Mouse (Mus musculus) heart, postnatal 0 days (tissue): ENCODE results near the gene Adgrf1. TPM values are rescaled to one million over a fixed set of nuclear protein-coding genes. Genes with fewer than 3 reads are reported as not detected.

Experiments
- ATAC-seq: fragments of 200-750 bp; cut with Nextera tagmentation; 2 replicates; pipeline ENCODE4 v1.8.0; 2017; ENCODE audit warnings: low read depth, moderate number of reproducible peaks, moderate library complexity; ENCODE audit not compliant: insufficient read depth
- DNase-seq: peaks from one replicate; pipeline ENCODE4 v3.0.0-alpha.2; 2016; ENCODE audit warnings: low spot score
- H3K27ac ChIP-seq: fragments of 300-500 bp; sonication (generic); 2 replicates; pipeline ENCODE4 v1.5.1; 2014; ENCODE audit warnings: low read depth, mild to moderate bottlenecking
- H3K27me3 ChIP-seq: fragments of 300-500 bp; sonication (generic); 2 replicates; pipeline ENCODE4 v1.6.1; 2014; ENCODE audit warnings: low read length, mixed read lengths; ENCODE audit not compliant: control insufficient read depth, insufficient read depth
- H3K36me3 ChIP-seq: fragments of 300-500 bp; sonication (generic); replicated peaks from 2 replicates; pipeline ENCODE4 v1.6.1; 2014; ENCODE audit warnings: low read length, mixed read lengths; ENCODE audit not compliant: control insufficient read depth, insufficient read depth
- H3K4me1 ChIP-seq: fragments of 300-500 bp; sonication (generic); 2 replicates; pipeline ENCODE4 v1.6.1; 2014; ENCODE audit warnings: antibody characterized with exemption; ENCODE audit not compliant: control insufficient read depth, insufficient read depth
- H3K4me2 ChIP-seq: fragments of 300-500 bp; sonication (generic); 2 replicates; pipeline ENCODE4 v1.6.1; 2014; ENCODE audit warnings: low read depth, mild to moderate bottlenecking, low read length, moderate library complexity
- H3K4me3 ChIP-seq: fragments of 300-500 bp; sonication (generic); 2 replicates; pipeline ENCODE4 v1.5.1; 2014; ENCODE audit warnings: low read depth, low read length
- H3K9ac ChIP-seq: fragments of 300-500 bp; sonication (generic); replicated peaks from 2 replicates; pipeline ENCODE4 v1.6.1; 2014; ENCODE audit warnings: low read depth, low read length, mixed read lengths
- H3K9me3 ChIP-seq: fragments of 300-500 bp; sonication (generic); replicated peaks from 2 replicates; pipeline ENCODE4 v1.6.1; 2016; ENCODE audit warnings: low read length; ENCODE audit not compliant: control insufficient read depth
- CTCF ChIP-seq: IDR thresholded peaks from 2 replicates; pipeline ENCODE4 v1.5.1; 2016; ENCODE audit warnings: antibody characterized with exemption, control low read depth, low read depth
- EP300 ChIP-seq: IDR thresholded peaks from 2 replicates; pipeline ENCODE4 v1.6.1; 2016; ENCODE audit warnings: antibody characterized with exemption, low read depth
- WGBS: fragments of 180-500 bp; shearing (Covaris S2); extraction: QIAGEN DNeasy Blood & Tissue Kit; methylation state at CpG from one replicate; pipeline ENCODE4 v1.1.7; 2014; 5-methylcytosine and 5-hydroxymethylcytosine counted together
- polyA plus RNA-seq: library from polyadenylated mRNA; unstranded; fragments of >200 nt; fragmentation: Nextera tagmentation; extraction: Ambion mirVana; gene quantifications from 2 replicates; pipeline ENCODE4 v1.2.1, GENCODE M21; 2015
- total RNA-seq: library from RNA; depleted of rRNA; stranded (reverse); fragments of >200 nt; gene quantifications from 2 replicates; pipeline ENCODE4 v1.2.3, GENCODE M21; 2014; ENCODE audit warnings: low replicate concordance

The Adgrf1 gene
- total and polyA plus RNA-seq, 2 experiments from 2014 or later: not detected

DNA sequence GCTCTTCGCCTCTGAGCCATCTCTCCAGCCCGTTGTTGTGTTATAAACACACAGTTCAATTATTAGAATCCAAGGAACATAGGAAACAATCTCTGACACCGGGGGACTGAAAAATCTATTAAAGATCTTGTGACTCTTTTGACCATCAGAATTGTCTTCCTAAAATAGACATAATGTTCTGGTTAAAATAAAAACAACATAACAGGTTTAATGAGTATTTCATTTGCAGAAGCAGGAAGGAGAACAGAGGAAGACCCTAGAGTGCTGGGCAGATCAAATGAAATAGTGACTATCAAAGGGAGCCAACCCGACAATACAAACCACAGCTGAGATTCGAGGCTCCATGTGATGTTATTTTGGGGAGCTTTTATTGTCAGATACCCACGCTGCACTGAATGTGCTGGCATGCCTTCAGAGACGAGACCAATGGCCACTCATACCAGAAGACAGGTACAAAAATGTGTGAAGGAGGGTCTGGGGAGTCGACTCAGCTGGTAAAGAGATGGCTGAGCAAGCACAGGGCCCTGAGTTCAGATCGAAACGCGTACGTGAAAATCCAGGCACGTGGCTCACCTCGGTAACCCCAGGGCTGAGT, 33.4 kb upstream of the Adgrf1 start:
- H3K27me3 ChIP-seq: no peaks in the 10 kb centered on the region
- H3K9ac ChIP-seq: no peak overlapping the region
- DNase-seq: no peak
- H3K4me3 ChIP-seq: no peak overlapping the region
- no peak for ATAC-seq
- H3K36me3 ChIP-seq: no peaks in the 10 kb centered on the region
- TF ChIP-seq EP300 (no peak), CTCF (no peak)
- H3K27ac ChIP-seq: no peak overlapping the region
- no peaks in the 10 kb centered on the region for H3K9me3 ChIP-seq
- H3K4me1 ChIP-seq: peaks cover 7% of the 10 kb centered on the region
- WGBS: 70% methylated on average over 14 of the region's 14 CpGs
- no peak overlapping the region for H3K4me2 ChIP-seq

DNA sequence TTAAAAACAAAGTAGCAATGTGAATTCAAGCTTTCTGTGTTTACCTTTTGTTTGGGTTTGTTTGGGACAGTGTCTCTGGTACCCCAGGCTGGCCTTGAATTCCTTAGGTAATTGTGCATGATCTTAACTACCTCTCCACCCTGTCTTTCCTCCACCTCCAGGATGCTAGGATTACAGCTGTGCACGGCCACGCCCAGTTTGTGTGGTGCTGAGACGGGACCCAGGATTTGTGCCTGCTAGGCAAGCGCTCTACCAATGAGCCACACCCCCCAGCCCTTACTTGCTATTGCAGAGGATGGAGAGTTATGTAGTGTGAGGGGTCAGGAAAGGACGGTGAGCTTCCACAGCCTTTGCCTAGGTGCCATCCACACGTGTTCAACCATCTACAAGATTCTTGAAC, 31.1 kb upstream of the Adgrf1 start:
- Histone ChIP-seq H3K4me1 (peaks cover 7% of the 10 kb centered on the region), H3K27me3 (no peaks in the 10 kb centered on the region), H3K4me3 (no peak overlapping the region), H3K36me3 (no peaks in the 10 kb centered on the region), H3K4me2 (no peak overlapping the region), H3K9ac (no peak overlapping the region), H3K27ac (no peak overlapping the region), H3K9me3 (no peaks in the 10 kb centered on the region)
- TF ChIP-seq EP300 (no peak), CTCF (no peak)
- ATAC-seq (no peak), DNase-seq (no peak)
- WGBS: 87% methylated on average over 6 of the region's 6 CpGs

DNA sequence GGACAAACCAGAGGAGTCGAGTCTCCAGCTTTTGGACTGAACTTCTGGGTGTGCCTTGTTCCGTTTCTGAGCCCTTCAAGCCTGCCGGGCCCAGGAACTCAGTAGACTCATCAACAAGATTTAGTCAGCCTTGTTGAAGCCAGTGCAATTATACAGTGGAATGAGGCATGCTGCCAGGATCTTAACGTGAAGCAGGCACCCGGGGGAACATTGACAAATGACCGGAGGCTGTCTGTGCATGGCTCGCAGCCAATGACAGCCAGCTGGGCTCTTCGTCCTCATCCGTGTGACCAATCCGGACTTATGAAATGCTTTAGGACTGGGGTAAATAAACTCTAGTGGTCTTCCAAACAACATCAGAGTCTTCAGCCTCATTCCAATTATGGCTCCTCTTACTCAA, 29.0 kb upstream of the Adgrf1 start:
- Histone ChIP-seq H3K27me3 (no peaks in the 10 kb centered on the region), H3K4me2 (no peak overlapping the region), H3K27ac (no peak overlapping the region), H3K4me1 (peaks cover 7% of the 10 kb centered on the region), H3K4me3 (no peak overlapping the region), H3K9me3 (no peaks in the 10 kb centered on the region), H3K9ac (no peak overlapping the region), H3K36me3 (no peaks in the 10 kb centered on the region)
- TF ChIP-seq CTCF (no peak), EP300 (no peak)
- WGBS: 9% methylated on average over 10 of the region's 10 CpGs
- DNase-seq (peak; percentile 85), ATAC-seq (peak; percentile 85)

DNA sequence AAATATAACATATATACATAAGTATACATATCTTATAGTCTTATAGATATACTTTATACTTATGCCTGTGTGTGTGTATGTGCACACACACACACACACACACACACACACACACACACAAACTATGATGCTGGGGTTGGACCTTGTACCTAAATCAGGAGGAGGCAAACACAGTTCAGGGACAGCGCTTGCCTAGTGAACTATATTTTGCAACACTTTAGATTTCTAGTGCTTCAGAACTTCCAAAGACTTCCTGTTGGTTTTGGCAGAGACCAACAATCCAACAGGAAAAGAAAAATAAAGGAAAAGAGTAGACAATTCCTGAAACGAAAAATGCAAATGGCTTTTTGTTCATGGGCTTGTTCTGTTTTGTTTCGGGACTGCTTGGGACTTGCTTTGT, 27.5 kb upstream of the Adgrf1 start:
- Histone ChIP-seq H3K4me3 (no peak overlapping the region), H3K4me2 (no peak overlapping the region), H3K9ac (no peak overlapping the region), H3K27me3 (no peaks in the 10 kb centered on the region), H3K9me3 (no peaks in the 10 kb centered on the region), H3K27ac (no peak overlapping the region), H3K36me3 (no peaks in the 10 kb centered on the region), H3K4me1 (peaks cover 7% of the 10 kb centered on the region)
- ATAC-seq (no peak), DNase-seq (no peak)
- WGBS: 47% methylated on average over 3 of the region's 3 CpGs
- no peak for TF ChIP-seq EP300
- TF ChIP-seq CTCF: no peak

DNA sequence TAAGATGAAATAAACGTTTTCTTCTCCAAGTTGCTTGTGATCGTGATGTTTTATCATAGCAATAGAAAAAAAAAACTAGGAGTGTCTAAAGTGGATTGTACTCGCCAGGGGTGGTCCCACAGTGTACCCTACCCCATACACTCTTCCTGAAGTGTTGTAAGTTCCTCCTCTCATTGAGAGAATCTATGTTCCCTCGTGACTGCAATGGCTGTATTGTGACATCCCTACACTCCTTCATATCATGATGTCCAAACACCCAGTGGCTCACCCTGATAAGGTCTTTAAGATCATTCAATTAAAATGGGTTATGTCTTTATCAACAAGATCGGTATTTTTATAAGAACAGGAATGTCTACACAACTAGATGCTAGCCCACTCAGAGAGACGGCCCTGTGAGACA, 24.8 kb upstream of the Adgrf1 start:
- no peaks in the 10 kb centered on the region for H3K9me3 ChIP-seq
- no peak overlapping the region for H3K27ac ChIP-seq
- H3K4me1 ChIP-seq: peaks cover 17% of the 10 kb centered on the region
- WGBS: 82% methylated on average over 6 of the region's 6 CpGs
- H3K9ac ChIP-seq: no peak overlapping the region
- TF ChIP-seq EP300 (no peak), CTCF (no peak)
- DNase-seq (no peak), ATAC-seq (no peak)
- no peak overlapping the region for H3K4me2 ChIP-seq
- no peaks in the 10 kb centered on the region for H3K27me3 ChIP-seq
- no peaks in the 10 kb centered on the region for H3K36me3 ChIP-seq
- no peak overlapping the region for H3K4me3 ChIP-seq

DNA sequence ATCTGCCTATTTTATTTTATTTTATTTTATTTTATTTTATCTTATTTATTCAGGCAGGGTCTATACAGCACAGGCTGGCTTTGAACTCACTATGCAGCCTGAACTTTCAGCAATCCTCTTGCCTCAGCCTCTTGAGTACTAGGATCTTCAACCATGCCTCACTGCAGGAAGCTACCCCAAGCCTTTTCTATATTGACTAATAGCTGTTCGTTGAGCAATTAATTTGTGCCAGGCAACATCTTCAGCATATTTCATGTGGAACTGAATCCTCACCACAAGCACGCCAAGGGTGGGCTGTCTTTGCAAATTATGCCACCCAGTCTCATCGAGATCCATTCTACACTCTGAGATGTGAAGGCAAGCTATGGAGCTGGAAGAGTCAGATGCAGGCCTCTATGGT, 22.9 kb upstream of the Adgrf1 start:
- H3K9ac ChIP-seq: no peak overlapping the region
- no peaks in the 10 kb centered on the region for H3K9me3 ChIP-seq
- DNase-seq (no peak), ATAC-seq (no peak)
- H3K4me3 ChIP-seq: no peak overlapping the region
- no peak overlapping the region for H3K4me2 ChIP-seq
- peaks cover 23% of the 10 kb centered on the region for H3K4me1 ChIP-seq
- TF ChIP-seq EP300 (no peak), CTCF (no peak)
- 84% methylated on average over 3 of the region's 3 CpGs for WGBS
- H3K36me3 ChIP-seq: no peaks in the 10 kb centered on the region
- no peak overlapping the region for H3K27ac ChIP-seq
- H3K27me3 ChIP-seq: no peaks in the 10 kb centered on the region
